Mouse (Mus musculus): ENCODE measurements around the gene Cdc14a. TPM values are rescaled to one million over a fixed set of nuclear protein-coding genes. Genes with fewer than 3 reads are reported as not detected.

The Cdc14a gene
- total and polyA plus RNA-seq, 2 experiments from 2014 or later = 3.1 to 4.1 TPM

DNA sequence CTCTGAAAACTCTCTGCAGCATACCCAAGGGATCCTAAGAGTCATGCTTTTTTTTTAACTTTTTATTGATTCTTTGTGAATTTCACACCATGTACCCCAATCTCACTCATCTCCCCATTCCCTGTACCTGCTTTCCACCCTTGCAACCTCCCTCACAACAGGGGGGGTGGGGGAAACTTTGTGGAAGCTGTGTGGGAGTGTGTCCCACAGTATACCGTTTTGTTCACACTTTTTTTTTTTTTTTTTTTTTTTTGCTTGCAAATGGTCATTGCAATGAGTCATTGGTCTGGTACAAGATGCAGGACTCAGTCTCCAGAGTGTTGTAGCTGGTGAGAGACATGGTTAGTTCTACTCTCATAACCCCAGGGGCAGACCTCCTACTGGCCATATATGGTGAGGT lies 19.0 kb upstream of the Cdc14a start:
- H3K4me1 ChIP-seq (ENCODE audit: insufficient read depth) = no peaks in the 10 kb centered on the region
- DNase-seq (no peak), ATAC-seq (no peak)
- H3K27ac ChIP-seq (ENCODE audit: low read depth, low read length) = no peak overlapping the region
- no peaks in the 10 kb centered on the region for H3K27me3 ChIP-seq (ENCODE audit: insufficient read depth, low read length)
- WGBS = 89% methylated on average over 1 of the region's 1 CpGs
- H3K4me3 ChIP-seq (ENCODE audit: low read depth, low read length) = no peak overlapping the region
- H3K9me3 ChIP-seq (ENCODE audit: low read length) = no peaks in the 10 kb centered on the region
- no peak overlapping the region for H3K4me2 ChIP-seq (ENCODE audit: low read depth)
- no peaks in the 10 kb centered on the region for H3K36me3 ChIP-seq (ENCODE audit: insufficient read depth)
- H3K9ac ChIP-seq = no peak overlapping the region
- TF ChIP-seq CTCF (IDR thresholded peaks at IDR 0.05; ENCODE audit: low read depth) = no peak

DNA sequence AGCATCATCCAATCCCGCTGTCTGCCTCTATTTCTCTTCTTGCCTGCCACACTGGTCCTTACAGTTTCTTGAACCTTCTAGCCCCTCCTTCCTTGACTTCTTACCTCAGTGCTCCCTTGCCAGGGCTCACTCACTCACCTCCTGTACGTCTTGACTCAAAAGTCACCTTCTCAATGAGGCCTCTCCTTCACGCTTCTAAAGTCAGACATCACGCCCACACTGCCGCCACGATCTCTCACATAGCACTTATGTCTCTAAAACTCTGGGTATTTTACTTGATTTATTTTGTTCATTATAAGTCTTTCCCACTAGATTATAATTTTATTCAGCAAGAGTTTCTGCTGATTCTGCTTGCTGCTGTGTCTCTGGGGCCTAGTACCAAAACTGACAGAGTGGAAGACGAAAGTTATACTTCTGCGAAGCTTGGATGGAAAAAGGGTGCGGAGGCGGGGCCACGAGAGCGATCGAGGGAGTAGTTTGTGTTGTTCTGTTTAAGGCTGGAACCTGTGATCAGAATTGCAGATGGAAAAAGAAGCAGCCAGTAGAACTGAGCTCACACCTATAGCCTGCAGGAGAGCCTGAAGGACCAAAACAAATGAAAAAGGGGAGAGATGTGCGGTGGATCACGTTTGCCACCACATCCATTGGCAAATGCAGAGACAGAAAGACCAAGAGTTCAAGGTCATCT lies 17.8 kb upstream of the Cdc14a start:
- no peaks in the 10 kb centered on the region for H3K9me3 ChIP-seq (ENCODE audit: low read length)
- no peak for TF ChIP-seq CTCF (IDR thresholded peaks at IDR 0.05; ENCODE audit: low read depth)
- no peaks in the 10 kb centered on the region for H3K36me3 ChIP-seq (ENCODE audit: insufficient read depth)
- H3K4me1 ChIP-seq (ENCODE audit: insufficient read depth) = no peaks in the 10 kb centered on the region
- WGBS = 92% methylated on average over 15 of the region's 15 CpGs
- H3K4me2 ChIP-seq (ENCODE audit: low read depth) = no peak overlapping the region
- ATAC-seq (no peak), DNase-seq (no peak)
- H3K27ac ChIP-seq (ENCODE audit: low read depth, low read length) = no peak overlapping the region
- no peaks in the 10 kb centered on the region for H3K27me3 ChIP-seq (ENCODE audit: insufficient read depth, low read length)
- no peak overlapping the region for H3K9ac ChIP-seq
- no peak overlapping the region for H3K4me3 ChIP-seq (ENCODE audit: low read depth, low read length)

DNA sequence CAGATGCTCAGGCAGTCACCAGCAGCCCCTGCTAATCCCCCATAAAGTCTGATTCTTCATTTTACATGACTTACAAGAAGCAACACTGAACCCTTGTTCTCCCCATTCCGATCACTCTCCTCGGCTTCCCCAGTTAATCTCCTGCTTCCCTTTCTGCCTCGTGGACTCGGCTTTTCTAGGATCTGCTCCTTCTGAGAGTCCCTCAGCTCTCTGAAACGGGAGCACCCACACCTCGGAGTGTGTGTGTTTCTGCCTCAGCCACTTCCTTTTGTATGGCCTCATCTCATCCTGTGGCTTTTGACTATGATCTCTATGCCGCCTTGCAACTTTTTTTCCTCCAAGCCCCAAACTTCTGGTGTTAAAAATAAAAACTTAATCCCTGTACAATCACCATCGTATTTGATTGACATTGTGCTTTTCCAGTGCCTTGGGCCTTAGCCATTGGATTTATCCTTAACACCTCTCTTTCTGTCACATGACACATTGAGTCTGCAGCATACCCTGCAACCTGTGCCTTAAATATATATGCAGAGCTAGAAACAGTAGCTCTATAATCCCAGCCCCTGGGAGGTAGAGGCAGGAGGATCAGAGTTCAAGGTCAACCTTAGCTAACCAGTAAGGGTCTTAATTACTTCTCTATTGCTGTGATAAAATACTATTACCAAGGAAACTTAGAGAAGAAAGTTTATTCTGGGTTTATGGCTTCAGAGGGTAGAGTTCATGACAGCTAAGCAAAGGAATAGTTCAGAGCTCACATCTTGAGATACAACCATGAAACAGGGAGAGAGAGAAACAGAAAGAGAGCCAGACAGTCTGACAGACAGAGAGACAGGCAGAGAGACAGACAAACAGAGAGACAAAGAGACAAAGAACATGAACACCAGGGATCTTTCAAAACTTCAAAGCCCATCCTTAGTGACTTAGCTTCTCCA lies 16.5 kb upstream of the Cdc14a start:
- DNase-seq (no peak), ATAC-seq (no peak)
- H3K27ac ChIP-seq (ENCODE audit: low read depth, low read length) = no peak overlapping the region
- H3K4me3 ChIP-seq (ENCODE audit: low read depth, low read length) = no peak overlapping the region
- TF ChIP-seq CTCF (IDR thresholded peaks at IDR 0.05; ENCODE audit: low read depth) = no peak
- H3K9me3 ChIP-seq (ENCODE audit: low read length) = no peaks in the 10 kb centered on the region
- 63% methylated on average over 8 of the region's 8 CpGs for WGBS
- H3K4me2 ChIP-seq (ENCODE audit: low read depth) = no peak overlapping the region
- no peaks in the 10 kb centered on the region for H3K4me1 ChIP-seq (ENCODE audit: insufficient read depth)
- no peaks in the 10 kb centered on the region for H3K36me3 ChIP-seq (ENCODE audit: insufficient read depth)
- H3K9ac ChIP-seq = no peak overlapping the region
- no peaks in the 10 kb centered on the region for H3K27me3 ChIP-seq (ENCODE audit: insufficient read depth, low read length)

DNA sequence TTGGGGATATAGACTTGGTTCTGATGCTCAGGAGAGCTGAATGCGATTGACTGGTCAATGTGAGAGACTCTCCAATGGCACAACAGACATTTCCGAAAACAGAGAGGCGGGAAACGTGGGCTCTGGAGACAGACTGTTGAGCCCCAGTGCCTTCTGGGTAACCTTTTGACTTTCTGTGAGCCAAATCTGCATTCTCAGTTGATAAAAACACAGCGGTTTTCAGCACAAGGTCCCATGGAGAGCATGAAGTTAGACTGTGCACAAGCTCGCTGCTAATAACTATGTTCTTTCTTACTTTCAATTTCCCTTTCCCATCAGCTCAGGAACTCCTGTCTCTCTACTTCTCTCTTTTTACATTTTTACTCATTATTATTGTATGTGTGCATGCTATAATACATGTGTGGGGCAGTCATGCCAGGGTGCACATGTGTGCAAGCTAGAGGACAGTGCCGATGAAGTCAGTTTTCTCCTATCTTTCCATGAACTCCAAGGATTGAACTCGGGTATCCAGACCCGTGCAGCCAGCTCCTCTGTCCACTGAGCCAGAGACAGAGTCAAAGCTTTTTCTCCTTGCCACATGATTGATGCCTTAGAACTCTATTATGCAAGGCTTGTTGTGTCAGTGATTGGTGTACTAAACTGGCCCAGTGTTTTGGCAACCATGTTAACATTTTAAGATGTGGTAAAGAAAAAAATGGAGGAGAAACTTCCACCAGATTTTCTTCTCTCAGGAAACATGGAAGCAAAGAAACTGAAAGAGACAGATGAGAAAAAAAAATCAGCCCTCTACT lies 13.2 kb upstream of the Cdc14a start:
- 84% methylated on average over 9 of the region's 9 CpGs for WGBS
- DNase-seq = no peak
- ATAC-seq = no peak
- H3K27me3 ChIP-seq (ENCODE audit: insufficient read depth, low read length) = no peaks in the 10 kb centered on the region
- no peak for TF ChIP-seq CTCF (IDR thresholded peaks at IDR 0.05; ENCODE audit: low read depth)
- no peak overlapping the region for H3K4me3 ChIP-seq (ENCODE audit: low read depth, low read length)
- no peaks in the 10 kb centered on the region for H3K9me3 ChIP-seq (ENCODE audit: low read length)
- no peaks in the 10 kb centered on the region for H3K36me3 ChIP-seq (ENCODE audit: insufficient read depth)
- no peak overlapping the region for H3K27ac ChIP-seq (ENCODE audit: low read depth, low read length)
- H3K4me1 ChIP-seq (ENCODE audit: insufficient read depth) = no peaks in the 10 kb centered on the region
- no peak overlapping the region for H3K4me2 ChIP-seq (ENCODE audit: low read depth)
- no peak overlapping the region for H3K9ac ChIP-seq

DNA sequence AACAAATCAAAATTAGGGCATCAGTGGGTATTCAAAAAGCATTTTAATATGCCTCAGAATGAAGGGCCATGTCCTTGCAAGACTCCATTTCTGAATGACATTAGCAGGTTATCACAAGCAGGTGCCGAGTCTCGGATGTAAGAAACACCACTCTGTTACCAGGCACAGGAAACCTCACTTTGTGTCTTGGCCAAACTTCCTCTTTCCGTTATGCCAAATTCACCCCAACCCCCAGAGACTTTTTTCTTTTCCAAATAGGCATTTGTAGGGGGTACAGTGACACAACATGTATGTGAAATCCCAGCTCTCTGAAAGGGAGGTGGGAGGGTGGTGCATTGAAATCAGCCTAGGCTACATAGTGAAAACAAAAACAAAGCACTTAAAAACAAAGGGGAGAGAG lies 12.3 kb upstream of the Cdc14a start:
- no peaks in the 10 kb centered on the region for H3K27me3 ChIP-seq (ENCODE audit: insufficient read depth, low read length)
- H3K4me1 ChIP-seq (ENCODE audit: insufficient read depth) = no peaks in the 10 kb centered on the region
- no peak overlapping the region for H3K4me3 ChIP-seq (ENCODE audit: low read depth, low read length)
- no peak overlapping the region for H3K27ac ChIP-seq (ENCODE audit: low read depth, low read length)
- H3K9me3 ChIP-seq (ENCODE audit: low read length) = no peaks in the 10 kb centered on the region
- ATAC-seq (no peak), DNase-seq (no peak)
- no peak overlapping the region for H3K4me2 ChIP-seq (ENCODE audit: low read depth)
- no peaks in the 10 kb centered on the region for H3K36me3 ChIP-seq (ENCODE audit: insufficient read depth)
- WGBS = 73% methylated on average over 3 of the region's 3 CpGs
- TF ChIP-seq CTCF (IDR thresholded peaks at IDR 0.05; ENCODE audit: low read depth) = no peak
- no peak overlapping the region for H3K9ac ChIP-seq

DNA sequence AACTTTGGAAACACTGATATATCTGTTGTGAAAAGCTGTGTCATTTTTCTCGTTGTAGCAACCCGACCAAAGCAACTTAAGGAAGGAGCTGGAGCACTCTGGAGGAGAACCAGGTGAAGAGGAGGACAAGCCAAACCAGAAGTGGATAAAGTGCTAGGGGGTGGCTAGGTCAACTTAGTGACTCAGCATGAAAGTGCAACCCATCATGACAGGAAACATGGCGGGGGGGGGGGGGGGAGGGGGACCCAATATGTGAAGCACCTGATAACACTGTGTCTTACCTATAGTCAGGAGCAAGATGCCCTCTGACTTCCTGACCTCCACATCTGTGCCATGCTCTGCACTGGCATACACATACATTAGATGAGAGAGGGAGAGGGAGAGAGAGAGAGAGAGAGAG lies 10.9 kb upstream of the Cdc14a start:
- Histone ChIP-seq H3K9ac (no peak overlapping the region), H3K9me3 (ENCODE audit: low read length) (no peaks in the 10 kb centered on the region), H3K4me2 (ENCODE audit: low read depth) (no peak overlapping the region), H3K27ac (ENCODE audit: low read depth, low read length) (no peak overlapping the region), H3K36me3 (ENCODE audit: insufficient read depth) (no peaks in the 10 kb centered on the region), H3K4me1 (ENCODE audit: insufficient read depth) (no peaks in the 10 kb centered on the region), H3K27me3 (ENCODE audit: insufficient read depth, low read length) (no peaks in the 10 kb centered on the region), H3K4me3 (ENCODE audit: low read depth, low read length) (no peak overlapping the region)
- ATAC-seq (no peak), DNase-seq (no peak)
- no peak for TF ChIP-seq CTCF (IDR thresholded peaks at IDR 0.05; ENCODE audit: low read depth)
- 88% methylated on average over 2 of the region's 3 CpGs for WGBS

All from forebrain, postnatal 0 days (tissue).